8 mouse cellular contexts compared by ENCODE assay signal in the genomic region with DNA sequence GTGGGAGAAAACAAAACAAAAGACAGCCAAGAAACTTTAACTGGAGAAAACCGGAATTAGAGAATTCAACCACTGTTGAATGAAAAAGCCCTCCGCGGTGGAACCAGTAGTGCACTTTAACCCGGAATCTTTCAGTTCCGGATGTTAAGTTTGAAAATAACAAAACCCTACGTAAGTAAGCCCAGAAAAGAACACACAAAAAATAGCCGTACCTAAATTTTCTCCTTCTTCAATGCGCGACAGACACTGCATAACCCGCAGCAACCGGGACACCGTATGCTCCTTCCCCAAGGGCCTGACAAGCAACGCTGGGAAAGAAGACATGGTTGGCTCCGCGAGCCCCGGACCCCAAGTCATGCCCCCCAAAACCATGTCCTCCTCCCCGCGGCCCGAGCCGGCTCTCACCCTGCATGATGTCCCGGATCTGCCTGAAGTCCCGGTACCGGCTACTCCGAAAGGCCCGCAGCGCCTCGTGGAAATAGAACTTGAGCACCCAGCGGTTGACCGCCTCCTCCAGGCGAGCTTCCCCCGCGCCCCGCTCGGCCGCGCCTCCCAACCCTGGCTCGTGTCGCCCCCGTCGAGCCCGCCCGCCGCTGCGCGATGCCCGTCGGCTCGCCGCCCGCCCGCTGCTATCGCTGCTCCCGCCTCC. TPM values are rescaled to one million over a fixed set of nuclear protein-coding genes. Genes with fewer than 3 reads are reported as not detected.
DNase-seq lines count a peak whose midpoint lies in the region; ATAC-seq lines count a peak whose summit lies in the region.

No protein-coding gene starts in this region.

- peak overlapping the region; percentile 95 for H3K9ac ChIP-seq in heart, embryonic 14.5 days (ENCODE audit: low read length)
- H3K9ac ChIP-seq in intestine, embryonic 15.5 days: peak overlapping the region; percentile 86

- no peaks in the 10 kb centered on the region for H3K9me3 ChIP-seq in heart, embryonic 14.5 days (ENCODE audit: control insufficient read depth, low read length)
- no peaks in the 10 kb centered on the region for H3K9me3 ChIP-seq in embryonic facial prominence, embryonic 10.5 days
- H3K9me3 ChIP-seq in intestine, embryonic 15.5 days: no peaks in the 10 kb centered on the region

- H3K4me1 ChIP-seq in heart, embryonic 14.5 days (ENCODE audit: control insufficient read depth in 2 of 2, insufficient read depth in 2 of 2, low read length in 2 of 2): peaks cover 0 to 19% of the 10 kb centered on the region in 2 experiments
- H3K4me1 ChIP-seq in embryonic facial prominence, embryonic 10.5 days: peaks cover 18% of the 10 kb centered on the region
- H3K4me1 ChIP-seq in intestine, embryonic 15.5 days (replicated peaks): peaks cover 11% of the 10 kb centered on the region; the same call in 1 of the 2 replicates

- H3K4me2 ChIP-seq in heart, embryonic 14.5 days (ENCODE audit: low read length): peak overlapping the region; percentile 73
- peak overlapping the region; percentile 63 for H3K4me2 ChIP-seq in intestine, embryonic 15.5 days (replicated peaks)

- H3K36me3 ChIP-seq in heart, embryonic 14.5 days (ENCODE audit: control insufficient read depth, insufficient read depth, low read length): peaks cover 35% of the 10 kb centered on the region
- peaks cover 36% of the 10 kb centered on the region for H3K36me3 ChIP-seq in embryonic facial prominence, embryonic 10.5 days (replicated peaks)
- H3K36me3 ChIP-seq in intestine, embryonic 15.5 days: 0 out of 2 replicates have a peak, but pooled peaks cover 3% of the 10 kb centered on the region

- ATAC-seq in heart, embryonic 14.5 days (ENCODE audit: insufficient number of reproducible peaks, insufficient read depth, low FRiP score, low read depth): peak; percentile 23
- peak; percentile 7 for ATAC-seq in intestine, embryonic 15.5 days

- no peak for DNase-seq in heart, adult 11 months
- peak; percentile 46 to 57 for DNase-seq in CD8-positive naive resting alpha-beta T cell, adult 2 months (ENCODE audit: low read depth in 2 of 2, low spot score in 2 of 2)
- DNase-seq in embryonic facial prominence, embryonic 10.5 days (ENCODE audit: low spot score): no peak
- peak; percentile 79 for DNase-seq in naive thymus-derived CD4-positive, alpha-beta T cell, adult 2 months (ENCODE audit: low read depth)
- no peak for DNase-seq in ovary, postnatal 10 days (ENCODE audit: low spot score)
- no peak for DNase-seq in thymus, postnatal 36 days

- H3K27ac ChIP-seq in heart, embryonic 14.5 days (replicated peaks in 1 of 2; ENCODE audit: control insufficient read depth in 1 of 2, insufficient read depth in 1 of 2, low read depth in 2 of 2, low read length in 2 of 2): peak overlapping the region; percentile 66 to 93
- H3K27ac ChIP-seq in embryonic facial prominence, embryonic 10.5 days (replicated peaks): peak overlapping the region; percentile 96
- H3K27ac ChIP-seq in intestine, embryonic 15.5 days: peak overlapping the region; percentile 93

- H3K4me3 ChIP-seq in heart, embryonic 14.5 days (ENCODE audit: control insufficient read depth in 1 of 2, insufficient read depth in 1 of 2, low read depth in 1 of 2, low read length in 2 of 2): peak overlapping the region; percentile 79 to 92
- peak overlapping the region; percentile 95 for H3K4me3 ChIP-seq in embryonic facial prominence, embryonic 10.5 days
- H3K4me3 ChIP-seq in intestine, embryonic 15.5 days (replicated peaks): peak overlapping the region; percentile 59

- under 1% methylated on average over 53 of the region's 53 CpGs for WGBS in heart, embryonic 14.5 days
- WGBS in embryonic facial prominence, embryonic 10.5 days: 1% methylated on average over 53 of the region's 53 CpGs
- under 1% methylated on average over 40 of the region's 53 CpGs for WGBS in intestine, embryonic 15.5 days

- H3K27me3 ChIP-seq in heart, embryonic 14.5 days (ENCODE audit: control insufficient read depth, insufficient read depth, low read length): no peaks in the 10 kb centered on the region
- H3K27me3 ChIP-seq in embryonic facial prominence, embryonic 10.5 days (replicated peaks; ENCODE audit: low read depth, poor library complexity, severe bottlenecking): no peaks in the 10 kb centered on the region
- H3K27me3 ChIP-seq in intestine, embryonic 15.5 days (replicated peaks): no peaks in the 10 kb centered on the region

RNA-seq across cellular contexts. Expression of gene Terf2, which starts 0.5 kb away (rescaled TPM):
- polyA plus RNA-seq in heart, embryonic 14.5 days (2014; fragmentation: Nextera tagmentation; extraction: Ambion mirVana): 8.3 and 9.8 TPM in 2 replicates
- 18.5 and 20.5 TPM in 2 replicates for polyA plus RNA-seq in embryonic facial prominence, embryonic 10.5 days (2016; fragmentation: Nextera tagmentation; extraction: Ambion mirVana)
- polyA plus RNA-seq in intestine, embryonic 15.5 days (2015; fragmentation: Nextera tagmentation; extraction: Ambion mirVana): 14.8 and 16.4 TPM in 2 replicates

RNA-seq across cellular contexts. Expression of gene Tmed6, which starts 30.4 kb away (rescaled TPM):
- not detected in 2 replicates for polyA plus RNA-seq in heart, embryonic 14.5 days (2014; fragmentation: Nextera tagmentation; extraction: Ambion mirVana)
- not detected in 2 replicates for polyA plus RNA-seq in embryonic facial prominence, embryonic 10.5 days (2016; fragmentation: Nextera tagmentation; extraction: Ambion mirVana)
- 34.2 and 73.3 TPM in 2 replicates for polyA plus RNA-seq in intestine, embryonic 15.5 days (2015; fragmentation: Nextera tagmentation; extraction: Ambion mirVana)

RNA-seq across cellular contexts. Expression of gene Nip7, which starts 39.2 kb away (rescaled TPM):
- polyA plus RNA-seq in heart, embryonic 14.5 days (2014; fragmentation: Nextera tagmentation; extraction: Ambion mirVana): 49.1 and 54.4 TPM in 2 replicates
- 122 and 123 TPM in 2 replicates for polyA plus RNA-seq in embryonic facial prominence, embryonic 10.5 days (2016; fragmentation: Nextera tagmentation; extraction: Ambion mirVana)
- polyA plus RNA-seq in intestine, embryonic 15.5 days (2015; fragmentation: Nextera tagmentation; extraction: Ambion mirVana): 92.5 and 97.3 TPM in 2 replicates

RNA-seq across cellular contexts. Expression of gene Cog8, which starts 39.4 kb away (rescaled TPM):
- polyA plus RNA-seq in heart, embryonic 14.5 days (2014; fragmentation: Nextera tagmentation; extraction: Ambion mirVana): 26.5 and 27.1 TPM in 2 replicates
- polyA plus RNA-seq in embryonic facial prominence, embryonic 10.5 days (2016; fragmentation: Nextera tagmentation; extraction: Ambion mirVana): 40.5 and 41.3 TPM in 2 replicates
- 39.3 and 40.4 TPM in 2 replicates for polyA plus RNA-seq in intestine, embryonic 15.5 days (2015; fragmentation: Nextera tagmentation; extraction: Ambion mirVana)

RNA-seq across cellular contexts. Expression of gene Pdf, which starts 47.4 kb away (rescaled TPM):
- 46.1 and 47.4 TPM in 2 replicates for polyA plus RNA-seq in heart, embryonic 14.5 days (2014; fragmentation: Nextera tagmentation; extraction: Ambion mirVana)
- 53.4 and 54.1 TPM in 2 replicates for polyA plus RNA-seq in embryonic facial prominence, embryonic 10.5 days (2016; fragmentation: Nextera tagmentation; extraction: Ambion mirVana)
- polyA plus RNA-seq in intestine, embryonic 15.5 days (2015; fragmentation: Nextera tagmentation; extraction: Ambion mirVana): 52.5 and 54.8 TPM in 2 replicates

Comparison
In these comparisons a context has a peak if more than half of its experiments do, and no peak if none do; other contexts are left out.
1. DNase-seq: peak in CD8-positive naive resting alpha-beta T cell, adult 2 months (2 of 2) and naive thymus-derived CD4-positive, alpha-beta T cell, adult 2 months (single experiment); none in heart, adult 11 months (single experiment), embryonic facial prominence, embryonic 10.5 days (single experiment), ovary, postnatal 10 days (single experiment) and thymus, postnatal 36 days (0 of 2).
2. RNA of gene Tmed6, which starts 30.4 kb away (polyA plus RNA-seq): 34.2 to 73.3 TPM in intestine, embryonic 15.5 days; not detected in heart, embryonic 14.5 days and not detected in embryonic facial prominence, embryonic 10.5 days; every median in the first group is over 10 times any median in the second.
3. Peak in every context shown above with its lines, with median percentiles within 50 percentile points of each other: H3K27ac ChIP-seq and H3K4me3 ChIP-seq.